21 mouse cellular contexts compared by ENCODE assay signal in the genomic region with DNA sequence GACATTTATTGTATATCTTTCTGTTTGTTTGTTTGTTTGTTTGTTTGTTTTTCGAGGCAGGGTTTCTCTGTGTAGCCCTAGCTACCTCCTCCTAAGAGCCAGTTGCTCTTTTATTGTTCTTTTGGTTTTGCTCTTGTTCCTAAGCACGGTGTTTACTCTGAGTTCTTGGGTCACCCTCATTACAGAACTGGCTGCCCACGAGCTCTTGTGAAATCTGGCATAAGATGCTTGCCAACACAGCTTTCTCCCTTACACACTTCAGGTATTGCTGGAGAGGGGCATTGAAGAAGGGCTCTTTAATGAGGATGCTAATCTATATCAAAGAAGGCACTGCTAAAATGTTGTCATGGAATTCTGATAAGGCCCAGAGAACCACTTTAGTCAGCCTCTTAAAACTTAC.
"Had no signal": no experiment of that assay in that cellular context is flagged by ENCODE, and none has a peak within 500 bp of the region (broad histone marks: within the 10 kb centered on the region; RNA-seq: fewer than 3 reads in every experiment).

No protein-coding gene starts in this region.

- ATAC-seq: intestine, embryonic 15.5 days; midbrain, embryonic 15.5 days had no signal

- H3K27ac ChIP-seq: intestine, embryonic 15.5 days; kidney, embryonic 15.5 days; left cerebral cortex, adult 2 months; liver, embryonic 14.5 days; macrophage; midbrain, embryonic 12.5 days; midbrain, embryonic 15.5 days; neural tube, embryonic 12.5 days; neural tube, embryonic 15.5 days; stomach, postnatal 0 days had no signal

- H3K36me3 ChIP-seq: intestine, embryonic 15.5 days; midbrain, embryonic 15.5 days had no signal

- H3K27me3 ChIP-seq: intestine, embryonic 15.5 days; kidney, embryonic 15.5 days; midbrain, embryonic 12.5 days; midbrain, embryonic 15.5 days; neural tube, embryonic 12.5 days; neural tube, embryonic 15.5 days had no signal

- H3K9ac ChIP-seq: intestine, embryonic 15.5 days; kidney, embryonic 15.5 days; liver, embryonic 14.5 days; lung, embryonic 14.5 days; midbrain, embryonic 12.5 days; midbrain, embryonic 15.5 days; neural tube, embryonic 12.5 days; neural tube, embryonic 15.5 days had no signal

- H3K9me3 ChIP-seq: intestine, embryonic 15.5 days; kidney, embryonic 15.5 days; midbrain, embryonic 12.5 days; midbrain, embryonic 15.5 days; neural tube, embryonic 12.5 days; neural tube, embryonic 15.5 days had no signal

- H3K4me2 ChIP-seq: intestine, embryonic 15.5 days; kidney, embryonic 15.5 days; liver, embryonic 11.5 days; lung, embryonic 14.5 days; midbrain, embryonic 12.5 days; midbrain, embryonic 15.5 days; neural tube, embryonic 12.5 days; neural tube, embryonic 15.5 days had no signal

- DNase-seq: kidney, adult 11 months; kidney, adult 8-10 months; kidney, postnatal 10 days; kidney, postnatal 36 days; layer of hippocampus, postnatal 36 days; lung, embryonic 14.5 days; right cerebral cortex, postnatal 14 days; right cerebral cortex, postnatal 4 days; thymus, adult 2 months; thymus, postnatal 4 days had no signal

- H3K4me3 ChIP-seq: intestine, embryonic 15.5 days; kidney, embryonic 15.5 days; left cerebral cortex, adult 2 months; midbrain, embryonic 12.5 days; midbrain, embryonic 15.5 days; neural tube, embryonic 12.5 days; neural tube, embryonic 15.5 days had no signal
